Mouse (Mus musculus): Measurements from ENCODE around the gene Nelfe. TPM values are rescaled to one million over a fixed set of nuclear protein-coding genes. Genes with fewer than 3 reads are reported as not detected.
"Not testable (repeated sequence)": the region's sequence is repeated elsewhere in the genome, so short reads cannot be mapped to it uniquely, and the experiment has no call there.

Nelfe gene
- polyA plus RNA-seq (2015; fragmentation: Nextera tagmentation; extraction: Ambion mirVana) = 104 TPM in 2 replicates

DNA sequence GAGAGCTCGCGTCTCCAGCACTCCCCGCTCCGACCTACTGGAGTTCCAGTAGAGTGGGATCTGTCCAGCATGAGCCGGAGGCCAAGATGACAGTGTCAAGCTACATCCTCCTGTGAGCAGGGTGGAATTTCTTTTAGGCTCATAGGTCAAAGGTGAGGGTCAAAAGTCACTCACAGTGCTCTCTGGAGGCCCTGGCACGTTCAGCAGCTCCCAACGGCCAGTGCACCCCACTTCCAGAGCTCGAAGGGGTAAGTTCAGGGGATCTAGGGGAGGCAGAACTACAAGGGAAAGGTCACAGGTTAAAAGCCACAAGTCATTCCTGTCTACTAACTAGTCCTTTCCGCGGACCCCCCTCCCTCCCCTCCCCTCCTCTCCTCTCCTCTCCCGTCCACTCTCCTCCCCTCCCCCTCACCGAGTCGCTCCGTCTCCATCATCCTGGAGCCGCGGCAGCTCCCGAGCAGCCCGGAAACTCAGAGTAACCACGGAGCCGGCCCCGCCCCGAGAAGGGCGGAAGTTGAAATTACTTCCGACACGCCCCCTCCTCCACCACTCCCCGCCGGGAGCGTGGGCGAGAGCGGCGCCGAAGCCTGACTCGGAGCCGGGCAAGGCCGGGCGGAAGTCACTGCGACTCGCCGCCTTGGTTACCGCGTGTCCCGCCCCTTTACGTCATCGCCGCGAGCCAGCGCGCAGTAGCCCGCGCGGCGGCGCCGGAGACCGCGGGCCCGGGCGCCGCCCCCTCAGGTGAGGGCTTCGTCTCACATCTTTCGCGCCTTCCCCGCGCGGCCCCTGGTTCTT is at the start of gene Nelfe, which contains the start of gene Skiv2l:
TSS of gene Nelfe (plus strand) at position 670 of the 795 bp plus-strand sequence.
TSS of gene Skiv2l (minus strand) at position 489 of the 795 bp plus-strand sequence.
- peaks cover 19% of the 10 kb centered on the region for H3K4me1 ChIP-seq (ENCODE audit: control insufficient read depth, insufficient read depth, low read length)
- peaks cover 13% of the 10 kb centered on the region for H3K36me3 ChIP-seq (ENCODE audit: control insufficient read depth, insufficient read depth, low read length)
- H3K27ac ChIP-seq (ENCODE audit: low read length) = peak within 1 kb of the TSS; percentile 72
- ATAC-seq = peak; percentile 98
- H3K4me2 ChIP-seq (ENCODE audit: low read depth, low read length) = peak within 1 kb of the TSS; percentile 88
- H3K27me3 ChIP-seq (replicated peaks; ENCODE audit: control insufficient read depth, insufficient read depth, low read length) = no peaks in the 10 kb centered on the region
- H3K4me3 ChIP-seq (ENCODE audit: low read length) = peak within 1 kb of the TSS; percentile 76
- under 1% methylated on average over 64 of the region's 65 CpGs for WGBS
- peak within 1 kb of the TSS; percentile 84 for H3K9ac ChIP-seq (ENCODE audit: low read depth, low read length)
- H3K9me3 ChIP-seq (ENCODE audit: control insufficient read depth, low read length) = no peaks in the 10 kb centered on the region

DNA sequence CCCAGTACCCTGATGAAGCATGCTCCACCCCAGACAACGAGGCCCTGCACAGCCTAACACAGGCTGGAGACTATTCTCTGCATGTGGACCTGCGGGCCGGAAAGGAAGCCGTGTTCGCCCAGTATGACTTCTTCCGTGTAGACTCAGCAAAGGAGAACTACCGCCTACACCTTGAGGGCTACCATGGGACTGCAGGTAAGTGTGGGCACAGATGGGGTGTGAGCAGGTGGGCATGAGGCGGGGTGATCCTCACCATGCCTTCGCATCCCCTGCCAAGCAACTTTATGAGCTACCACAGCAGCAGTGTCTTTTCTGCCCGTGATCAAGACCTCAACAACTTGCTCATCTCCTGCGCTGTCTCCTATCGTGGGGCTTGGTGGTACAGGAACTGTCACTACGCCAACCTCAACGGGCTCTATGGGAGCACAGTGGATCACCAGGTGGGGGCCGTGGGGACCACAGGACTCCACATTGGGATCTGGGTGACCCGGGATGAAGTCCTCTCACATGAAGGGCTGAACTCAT is 49.3 kb upstream of the Nelfe start:
- not testable (repeated sequence) for H3K4me1 ChIP-seq (ENCODE audit: control insufficient read depth, insufficient read depth, low read length); H3K4me3 ChIP-seq (ENCODE audit: low read length); H3K27ac ChIP-seq (ENCODE audit: low read length); H3K4me2 ChIP-seq (ENCODE audit: low read depth, low read length); ATAC-seq; H3K9ac ChIP-seq (ENCODE audit: low read depth, low read length); H3K36me3 ChIP-seq (ENCODE audit: control insufficient read depth, insufficient read depth, low read length); H3K27me3 ChIP-seq (replicated peaks; ENCODE audit: control insufficient read depth, insufficient read depth, low read length); H3K9me3 ChIP-seq (ENCODE audit: control insufficient read depth, low read length)
- 90% methylated on average over 16 of the region's 16 CpGs for WGBS

DNA sequence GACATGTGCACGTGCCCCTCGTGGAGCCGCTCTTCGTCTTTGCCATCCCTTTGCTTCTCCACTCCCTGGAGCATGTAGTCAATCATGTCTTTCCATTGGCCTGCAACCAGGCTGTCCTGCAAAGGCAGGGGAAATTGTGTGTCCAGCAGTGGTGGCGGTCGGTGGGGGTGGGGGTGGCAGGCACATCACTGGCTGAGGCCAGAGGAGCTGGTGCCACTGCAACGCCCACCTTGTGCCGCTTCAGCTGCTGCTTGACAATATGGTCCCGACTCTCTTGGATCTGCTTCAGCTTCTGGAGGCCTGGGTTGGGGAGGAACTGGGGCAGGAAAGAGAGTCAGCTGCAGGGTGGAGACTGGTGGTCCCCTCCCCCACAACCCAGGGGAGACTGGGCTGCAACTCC is 47.4 kb upstream of the Nelfe start:
- not testable (repeated sequence) for H3K9me3 ChIP-seq (ENCODE audit: control insufficient read depth, low read length); H3K9ac ChIP-seq (ENCODE audit: low read depth, low read length); H3K27me3 ChIP-seq (replicated peaks; ENCODE audit: control insufficient read depth, insufficient read depth, low read length); ATAC-seq; H3K36me3 ChIP-seq (ENCODE audit: control insufficient read depth, insufficient read depth, low read length); H3K4me1 ChIP-seq (ENCODE audit: control insufficient read depth, insufficient read depth, low read length); H3K27ac ChIP-seq (ENCODE audit: low read length); H3K4me3 ChIP-seq (ENCODE audit: low read length); H3K4me2 ChIP-seq (ENCODE audit: low read depth, low read length)
- WGBS = 92% methylated on average over 9 of the region's 9 CpGs

DNA sequence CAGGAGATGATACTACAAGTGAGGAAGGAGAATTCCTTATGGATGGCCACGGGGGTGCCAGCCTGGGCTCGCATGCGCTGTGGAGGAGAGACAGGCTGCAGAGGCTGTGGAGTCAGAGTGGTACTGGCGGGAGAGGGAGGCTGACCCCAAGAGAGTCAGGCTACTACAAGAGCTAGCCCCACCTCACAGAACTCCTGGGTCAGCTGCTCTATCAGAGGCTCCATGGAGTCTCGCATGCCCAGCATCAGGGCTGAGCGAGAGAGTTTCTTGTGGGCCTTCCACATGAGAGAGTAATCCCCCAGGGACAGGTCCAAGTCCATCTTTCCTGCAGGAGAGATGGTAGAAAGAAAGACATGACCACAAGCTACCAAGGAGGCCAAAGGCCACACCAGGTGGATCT is 46.8 kb upstream of the Nelfe start:
- not testable (repeated sequence) for H3K9ac ChIP-seq (ENCODE audit: low read depth, low read length); H3K27me3 ChIP-seq (replicated peaks; ENCODE audit: control insufficient read depth, insufficient read depth, low read length); H3K4me2 ChIP-seq (ENCODE audit: low read depth, low read length); H3K4me3 ChIP-seq (ENCODE audit: low read length); H3K27ac ChIP-seq (ENCODE audit: low read length); H3K9me3 ChIP-seq (ENCODE audit: control insufficient read depth, low read length); H3K36me3 ChIP-seq (ENCODE audit: control insufficient read depth, insufficient read depth, low read length); ATAC-seq; H3K4me1 ChIP-seq (ENCODE audit: control insufficient read depth, insufficient read depth, low read length)
- 90% methylated on average over 6 of the region's 6 CpGs for WGBS

DNA sequence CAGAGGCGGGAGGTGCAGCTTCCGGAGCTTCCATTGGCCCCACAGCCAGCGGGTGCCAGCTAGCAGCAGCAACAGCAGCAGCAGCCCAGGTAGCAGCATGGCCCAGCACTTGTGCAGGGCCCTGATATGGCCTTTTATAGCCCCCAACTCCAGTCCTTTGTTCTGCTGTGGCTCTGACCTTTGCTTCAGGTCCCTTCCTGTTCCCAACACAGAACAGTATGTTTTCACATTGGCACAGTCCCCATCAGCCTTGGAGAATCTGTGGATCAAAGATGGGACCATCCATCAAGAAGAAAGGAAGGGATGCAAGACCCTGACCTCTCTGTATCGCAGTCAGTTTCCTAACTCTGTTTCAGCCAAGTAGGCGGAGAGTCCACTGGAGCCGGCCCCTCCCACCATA is 45.9 kb upstream of the Nelfe start, which contains the start of gene Cyp21a1:
TSS of gene Cyp21a1 (minus strand) at position 261 of the 400 bp plus-strand sequence.
- not testable (repeated sequence) for H3K36me3 ChIP-seq (ENCODE audit: control insufficient read depth, insufficient read depth, low read length); H3K4me3 ChIP-seq (ENCODE audit: low read length); H3K4me2 ChIP-seq (ENCODE audit: low read depth, low read length); H3K27me3 ChIP-seq (replicated peaks; ENCODE audit: control insufficient read depth, insufficient read depth, low read length); ATAC-seq; H3K27ac ChIP-seq (ENCODE audit: low read length); H3K9me3 ChIP-seq (ENCODE audit: control insufficient read depth, low read length); H3K9ac ChIP-seq (ENCODE audit: low read depth, low read length); H3K4me1 ChIP-seq (ENCODE audit: control insufficient read depth, insufficient read depth, low read length)
- 90% methylated on average over 4 of the region's 6 CpGs for WGBS

DNA sequence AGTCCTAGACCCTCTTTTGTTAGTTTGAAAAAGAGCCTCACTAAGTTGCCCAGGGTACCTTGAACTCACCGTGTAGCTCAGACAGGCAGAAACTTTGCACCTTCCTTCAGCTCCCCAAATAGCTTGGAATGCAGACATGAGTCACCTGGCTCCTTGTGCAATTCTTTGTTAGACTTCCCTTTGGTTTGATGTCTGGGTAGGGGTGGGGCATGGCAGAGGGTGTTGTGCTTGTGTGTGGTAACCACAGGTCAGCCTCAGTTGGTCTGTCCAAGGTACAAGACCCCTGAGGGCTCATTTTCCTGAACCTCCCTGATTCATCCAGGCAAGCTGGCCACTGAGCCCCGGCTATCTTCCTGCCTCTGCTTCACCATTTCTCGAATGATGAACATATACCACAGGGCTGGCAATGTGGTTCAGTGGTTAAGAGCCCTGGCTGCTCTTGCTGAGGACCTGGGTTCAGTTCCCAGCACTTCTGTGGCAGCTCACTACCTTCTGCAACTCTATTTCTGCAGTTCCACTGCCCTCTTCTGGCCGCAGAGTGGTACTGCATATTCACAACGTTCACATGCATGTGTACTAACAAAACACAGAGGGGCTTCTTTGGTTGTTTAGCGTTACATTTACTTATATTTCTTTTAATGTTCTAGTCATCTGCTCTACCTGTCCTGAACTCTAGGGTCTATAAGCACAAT is 45.2 kb upstream of the Nelfe start:
- no peak overlapping the region for H3K27ac ChIP-seq (ENCODE audit: low read length)
- H3K4me3 ChIP-seq (ENCODE audit: low read length) = no peak overlapping the region
- no peak overlapping the region for H3K9ac ChIP-seq (ENCODE audit: low read depth, low read length)
- 0 out of 2 replicates have a peak, but pooled peaks cover 3% of the 10 kb centered on the region for H3K9me3 ChIP-seq (ENCODE audit: control insufficient read depth, low read length)
- H3K4me2 ChIP-seq (ENCODE audit: low read depth, low read length) = no peak overlapping the region
- H3K27me3 ChIP-seq (replicated peaks; ENCODE audit: control insufficient read depth, insufficient read depth, low read length) = no peaks in the 10 kb centered on the region
- WGBS = 72% methylated on average over 6 of the region's 6 CpGs
- no peak for ATAC-seq
- no peaks in the 10 kb centered on the region for H3K4me1 ChIP-seq (ENCODE audit: control insufficient read depth, insufficient read depth, low read length)
- no peaks in the 10 kb centered on the region for H3K36me3 ChIP-seq (ENCODE audit: control insufficient read depth, insufficient read depth, low read length)

DNA sequence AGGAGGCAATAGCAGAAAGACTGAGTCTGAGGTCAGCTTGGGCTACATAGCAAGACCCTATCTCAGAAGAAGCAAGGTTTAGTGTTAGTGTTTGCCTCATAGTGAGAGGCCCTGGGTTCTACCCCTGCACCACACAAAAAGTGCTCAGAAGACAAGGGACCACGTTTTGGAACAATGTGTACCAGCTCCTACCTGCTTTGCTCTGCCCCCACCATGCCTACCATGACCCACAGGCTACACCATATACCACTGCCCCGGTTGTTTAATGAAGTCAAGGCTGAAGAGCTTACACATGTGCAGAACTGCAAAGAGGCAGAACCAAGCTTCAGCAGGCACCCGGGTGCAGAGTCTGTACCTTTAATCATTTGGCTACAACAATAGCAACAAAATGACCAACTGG is 43.0 kb upstream of the Nelfe start:
- Histone ChIP-seq H3K36me3 (ENCODE audit: control insufficient read depth, insufficient read depth, low read length) (no peaks in the 10 kb centered on the region), H3K9me3 (ENCODE audit: control insufficient read depth, low read length) (0 out of 2 replicates have a peak, but pooled peaks cover 3% of the 10 kb centered on the region), H3K4me3 (ENCODE audit: low read length) (no peak overlapping the region), H3K27me3 (replicated peaks; ENCODE audit: control insufficient read depth, insufficient read depth, low read length) (no peaks in the 10 kb centered on the region), H3K27ac (ENCODE audit: low read length) (no peak overlapping the region), H3K9ac (ENCODE audit: low read depth, low read length) (no peak overlapping the region), H3K4me1 (ENCODE audit: control insufficient read depth, insufficient read depth, low read length) (0 out of 2 replicates have a peak, but pooled peaks cover 3% of the 10 kb centered on the region), H3K4me2 (ENCODE audit: low read depth, low read length) (no peak overlapping the region)
- no peak for ATAC-seq
- 63% methylated on average over 3 of the region's 3 CpGs for whole genome bisulfite sequencing

DNA sequence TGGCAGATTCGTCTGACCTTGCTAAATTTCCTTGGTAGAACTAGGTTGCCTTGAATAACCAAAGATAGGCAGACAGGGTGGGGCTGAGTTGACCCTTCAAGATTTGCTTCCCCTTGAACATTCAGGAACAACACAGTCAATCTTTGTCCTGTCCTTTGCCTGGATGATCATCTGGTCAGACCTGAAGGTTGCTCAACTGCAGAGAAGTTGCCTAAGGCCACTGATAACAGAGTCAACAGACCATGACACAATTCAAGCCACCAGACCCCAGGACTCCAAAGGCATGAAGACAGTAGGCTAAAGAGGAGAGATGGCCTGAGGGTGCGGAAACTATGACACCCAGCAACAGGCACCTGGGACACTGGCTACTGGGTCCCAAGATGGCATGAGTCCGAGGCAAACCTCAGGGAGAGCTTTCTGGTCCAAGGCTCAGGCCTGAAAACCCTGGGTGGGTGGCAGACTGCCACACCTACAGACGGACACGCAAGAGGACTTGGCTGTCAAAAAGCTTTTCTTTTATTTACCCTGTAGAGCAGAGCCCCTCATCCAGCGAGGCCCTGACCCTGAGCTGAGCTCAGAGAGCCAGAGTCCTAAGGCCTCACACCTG is 41.5 kb upstream of the Nelfe start:
- 80% methylated on average over 6 of the region's 6 CpGs for WGBS
- ATAC-seq = no peak
- no peak overlapping the region for H3K4me2 ChIP-seq (ENCODE audit: low read depth, low read length)

DNA sequence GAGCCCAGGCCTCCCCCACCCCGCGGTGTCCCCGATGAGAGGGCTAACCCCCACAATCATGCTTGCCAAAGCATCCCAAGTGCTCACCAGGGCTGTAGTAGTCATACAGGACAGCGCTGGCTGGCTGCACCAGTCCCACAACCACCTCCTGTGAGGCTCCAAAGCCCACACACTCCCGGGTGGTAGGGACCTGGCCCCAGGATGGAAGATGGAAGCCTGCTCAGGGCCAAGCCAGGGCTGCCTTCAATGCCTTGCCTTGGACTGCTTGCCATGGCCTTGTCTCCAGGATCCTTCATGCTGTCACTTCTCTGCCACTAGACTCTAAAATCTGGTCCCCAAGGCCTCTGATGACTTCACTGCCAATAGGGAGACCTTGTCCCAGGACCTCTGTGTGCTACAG is 39.8 kb upstream of the Nelfe start:
- not testable (repeated sequence) for H3K4me1 ChIP-seq (ENCODE audit: control insufficient read depth, insufficient read depth, low read length); H3K4me3 ChIP-seq (ENCODE audit: low read length); H3K27ac ChIP-seq (ENCODE audit: low read length); H3K9ac ChIP-seq (ENCODE audit: low read depth, low read length); H3K36me3 ChIP-seq (ENCODE audit: control insufficient read depth, insufficient read depth, low read length); H3K27me3 ChIP-seq (replicated peaks; ENCODE audit: control insufficient read depth, insufficient read depth, low read length); H3K4me2 ChIP-seq (ENCODE audit: low read depth, low read length); ATAC-seq; H3K9me3 ChIP-seq (ENCODE audit: control insufficient read depth, low read length)
- 85% methylated on average over 5 of the region's 5 CpGs for WGBS

More for the DNA sequence above, 41.5 kb upstream of the Nelfe start:
- 0 out of 2 replicates have a peak, but pooled peaks cover 3% of the 10 kb centered on the region for H3K9me3 ChIP-seq (ENCODE audit: control insufficient read depth, low read length)
- H3K27ac ChIP-seq (ENCODE audit: low read length) = no peak overlapping the region
- no peaks in the 10 kb centered on the region for H3K27me3 ChIP-seq (replicated peaks; ENCODE audit: control insufficient read depth, insufficient read depth, low read length)
- no peak overlapping the region for H3K4me3 ChIP-seq (ENCODE audit: low read length)
- no peak overlapping the region for H3K9ac ChIP-seq (ENCODE audit: low read depth, low read length)
- H3K4me1 ChIP-seq (ENCODE audit: control insufficient read depth, insufficient read depth, low read length) = 0 out of 2 replicates have a peak, but pooled peaks cover 3% of the 10 kb centered on the region
- H3K36me3 ChIP-seq (ENCODE audit: control insufficient read depth, insufficient read depth, low read length) = no peaks in the 10 kb centered on the region

Measured in intestine, embryonic 16.5 days (tissue).